Mouse (Mus musculus) retina, postnatal 1 day (tissue): ENCODE measurements around the gene Trim42.

ENCODE experiments used
- DNase-seq: peaks from one replicate; pipeline ENCODE4 v3.0.0-alpha.2; 2012

The Trim42 gene

GRCm38 (mm10) chr9:97369591-97369990, at the start of gene Trim42:
TSS of gene Trim42 (minus strand) at chr9:97369958.
- no peak for DNase-seq

DNA sequence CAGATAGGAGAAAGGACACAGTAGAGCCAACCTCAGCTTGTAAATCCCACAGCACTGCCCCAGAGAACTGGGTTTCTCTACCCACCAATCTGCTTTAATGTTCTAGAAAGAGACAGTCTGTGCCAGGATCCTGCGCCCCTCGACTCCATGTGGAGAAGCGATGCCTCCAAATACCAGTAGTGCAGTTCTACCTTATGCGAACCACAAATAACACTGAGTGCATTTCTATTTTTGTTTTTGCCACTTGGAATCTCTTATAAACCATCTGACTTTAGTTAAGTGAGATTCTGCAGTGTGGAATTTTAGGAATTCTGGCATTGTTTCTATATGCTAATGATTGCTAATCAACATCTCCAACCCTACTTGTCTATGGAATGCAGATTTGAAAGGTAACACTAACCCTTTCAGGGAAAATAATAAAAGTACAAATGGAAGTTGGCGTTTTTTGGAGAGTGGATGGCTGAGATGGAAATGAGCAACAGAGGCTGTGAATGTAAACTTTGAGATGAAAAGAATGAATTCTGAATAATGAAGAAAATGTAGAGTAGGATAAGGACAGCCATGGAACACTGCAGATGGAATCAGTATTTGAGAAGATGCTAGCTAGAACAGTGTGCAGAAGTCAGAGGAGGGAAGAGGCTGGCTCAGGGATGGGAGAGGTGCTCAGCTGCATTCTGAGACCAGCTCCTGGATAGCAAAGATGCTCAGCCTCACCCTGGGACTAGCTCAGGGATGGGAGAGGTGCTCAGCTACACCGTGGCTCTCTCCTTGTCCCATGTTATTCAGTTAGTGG, 45.3 kb upstream of the Trim42 start:
- no peak for DNase-seq

GRCm38 (mm10) chr9:97408142-97408541, 38.4 kb upstream of the Trim42 start:
- no peak for DNase-seq

DNA sequence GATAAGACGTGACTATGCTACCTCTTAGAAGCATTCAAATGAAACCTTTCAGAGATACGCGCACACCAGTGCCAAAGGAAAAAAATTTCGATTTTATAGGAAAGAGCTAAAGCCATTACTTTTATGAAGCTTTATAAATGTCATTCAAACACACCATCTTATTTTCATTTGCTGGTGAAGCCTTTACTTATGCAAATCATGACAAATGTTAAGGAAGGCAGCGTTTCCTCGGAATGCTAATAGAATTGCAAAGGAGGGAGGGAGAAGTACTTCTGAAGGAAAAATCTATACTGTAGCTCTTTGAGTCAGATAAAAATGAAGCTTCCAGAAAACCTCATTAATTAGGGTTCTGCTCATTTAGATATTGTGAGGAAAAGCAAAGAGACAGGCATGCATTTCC, 13.3 kb downstream of the Trim42 start:
- DNase-seq: no peak

GRCm38 (mm10) chr9:97344767-97345297, 24.9 kb downstream of the Trim42 start:
- peak; percentile 58 for DNase-seq

- DNase-seq: no peak
Observed at GRCm38 (mm10) chr9:97341772-97342171, 28.0 kb downstream of the Trim42 start.

DNA sequence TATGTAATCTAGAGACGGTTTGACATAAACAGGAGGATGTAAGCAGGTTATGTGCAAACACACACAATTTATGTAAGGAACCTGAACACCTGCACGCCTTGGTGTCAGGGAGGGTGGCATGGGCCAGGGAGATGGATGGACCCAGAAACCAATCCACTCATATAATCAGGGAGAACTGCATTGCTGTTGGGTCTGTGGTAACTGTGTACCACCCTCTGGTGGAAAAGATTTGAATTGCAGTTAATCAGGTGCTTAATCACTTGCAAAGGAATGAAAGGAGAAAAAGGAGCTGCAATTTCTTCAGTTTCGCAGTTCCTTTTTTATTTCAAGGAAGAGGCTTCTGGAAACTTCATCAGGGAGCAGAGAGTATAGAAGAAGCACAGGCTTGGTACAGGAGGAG, 46.9 kb downstream of the Trim42 start:
- peak; percentile 74 for DNase-seq

DNA sequence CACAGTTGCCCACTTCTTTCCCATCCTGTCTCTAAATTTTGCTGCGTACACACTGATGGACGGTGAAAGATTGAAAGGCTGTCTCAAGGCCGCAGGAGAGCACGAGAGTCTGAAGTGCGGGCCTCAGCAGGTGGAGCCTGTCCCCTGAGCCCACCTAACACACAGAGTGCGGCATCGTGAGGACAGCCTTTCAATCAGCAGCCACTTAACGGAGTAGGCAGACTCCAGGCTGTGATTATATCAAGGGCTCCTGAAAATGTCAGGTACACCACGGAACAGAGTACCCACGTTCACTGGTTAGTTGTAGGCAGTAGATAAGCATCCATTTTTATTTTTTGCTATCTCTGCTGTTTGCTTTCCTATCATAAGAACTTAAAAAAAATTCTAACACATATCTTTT, 47.6 kb downstream of the Trim42 start:
- DNase-seq: no peak

GRCm38 (mm10) chr9:97315421-97316055, 54.2 kb downstream of the Trim42 start:
- peak; percentile 45 for DNase-seq

DNA sequence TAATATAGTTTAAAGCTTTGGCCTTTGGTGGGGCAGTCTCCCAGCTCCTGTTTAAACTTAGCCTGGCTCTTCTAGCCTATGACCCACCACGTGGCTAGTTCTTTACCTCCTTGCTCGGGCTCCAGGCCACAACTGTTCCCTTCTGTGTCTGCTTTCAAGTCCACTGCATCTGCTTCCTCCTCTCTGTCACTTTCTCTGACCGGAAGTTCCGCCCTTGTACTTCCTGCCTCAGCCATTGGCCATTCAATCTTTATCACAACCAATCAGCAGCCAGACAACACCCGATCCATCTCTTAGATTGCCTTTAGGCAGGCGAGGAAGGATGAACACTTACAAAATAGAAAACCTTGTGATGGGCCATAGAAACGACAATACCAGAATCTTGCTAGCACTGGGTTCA, 58.1 kb downstream of the Trim42 start:
- DNase-seq: no peak

GRCm38 (mm10) chr9:97309509-97310053, 60.2 kb downstream of the Trim42 start:
- no peak for DNase-seq

GRCm38 (mm10) chr9:97307705-97308485, 61.9 kb downstream of the Trim42 start:
- DNase-seq: no peak
